Mouse (Mus musculus) c-Kit-negative CD71-positive TER-119-positive erythroid progenitor cells, embryonic 14.5 days (primary cell): ENCODE data around the gene Glis1.
A peak's percentile ranks its signal among the peaks of the same experiment; 100 is the strongest.
"Not testable (repeated sequence)": the region's sequence is repeated elsewhere in the genome, so short reads cannot be mapped to it uniquely, and the experiment has no call there.

Experiments used
- DNase-seq: peaks from one replicate; pipeline ENCODE4 v3.0.0-alpha.2; 2013; ENCODE audit warnings: low read depth, low spot score

Gene Glis1

GRCm38 (mm10) chr4:107576742-107577141 lies 142.4 kb downstream of the Glis1 start:
- DNase-seq, result no peak

GRCm38 (mm10) chr4:107577146-107577839 lies 142.9 kb downstream of the Glis1 start:
- no peak for DNase-seq

- DNase-seq, result no peak
These were observed 146.5 kb downstream of the Glis1 start for GRCm38 (mm10) chr4:107580883-107581282.

GRCm38 (mm10) chr4:107586391-107586790 lies 152.0 kb downstream of the Glis1 start:
- no peak for DNase-seq

- DNase-seq, result no peak
These were observed 154.2 kb downstream of the Glis1 start for GRCm38 (mm10) chr4:107588637-107589036.

GRCm38 (mm10) chr4:107589046-107589445 lies 154.7 kb downstream of the Glis1 start:
- no peak for DNase-seq

- DNase-seq, result no peak
These were observed 156.6 kb downstream of the Glis1 start for GRCm38 (mm10) chr4:107590805-107591534.

- no peak for DNase-seq
These were observed 159.0 kb downstream of the Glis1 start for GRCm38 (mm10) chr4:107593426-107593825.

GRCm38 (mm10) chr4:107597226-107597897 lies 163.0 kb downstream of the Glis1 start:
- DNase-seq, result no peak

- DNase-seq, result no peak
These were observed 163.6 kb downstream of the Glis1 start for GRCm38 (mm10) chr4:107597898-107598580.

GRCm38 (mm10) chr4:107598581-107598958 lies 164.2 kb downstream of the Glis1 start:
- not testable (repeated sequence) for DNase-seq

GRCm38 (mm10) chr4:107602284-107602683 lies 167.9 kb downstream of the Glis1 start:
- no peak for DNase-seq

- DNase-seq, result no peak
These were observed 168.4 kb downstream of the Glis1 start for GRCm38 (mm10) chr4:107602787-107603186.

GRCm38 (mm10) chr4:107603208-107603607 lies 168.8 kb downstream of the Glis1 start:
- DNase-seq, result no peak

GRCm38 (mm10) chr4:107605964-107606602 lies 171.7 kb downstream of the Glis1 start:
- DNase-seq, result peak; percentile 32

GRCm38 (mm10) chr4:107609775-107610174 lies 175.4 kb downstream of the Glis1 start:
- DNase-seq, result no peak

GRCm38 (mm10) chr4:107611888-107612650 lies 177.7 kb downstream of the Glis1 start:
- DNase-seq, result no peak

- no peak for DNase-seq
These were observed 183.3 kb downstream of the Glis1 start for GRCm38 (mm10) chr4:107617596-107618230.

GRCm38 (mm10) chr4:107619487-107619886 lies 185.1 kb downstream of the Glis1 start:
- DNase-seq, result no peak

- DNase-seq, result no peak
These were observed 187.0 kb downstream of the Glis1 start for GRCm38 (mm10) chr4:107621366-107621765.
